Mouse (Mus musculus): Measurements from ENCODE around the gene Cd70.

The Cd70 gene

DNA sequence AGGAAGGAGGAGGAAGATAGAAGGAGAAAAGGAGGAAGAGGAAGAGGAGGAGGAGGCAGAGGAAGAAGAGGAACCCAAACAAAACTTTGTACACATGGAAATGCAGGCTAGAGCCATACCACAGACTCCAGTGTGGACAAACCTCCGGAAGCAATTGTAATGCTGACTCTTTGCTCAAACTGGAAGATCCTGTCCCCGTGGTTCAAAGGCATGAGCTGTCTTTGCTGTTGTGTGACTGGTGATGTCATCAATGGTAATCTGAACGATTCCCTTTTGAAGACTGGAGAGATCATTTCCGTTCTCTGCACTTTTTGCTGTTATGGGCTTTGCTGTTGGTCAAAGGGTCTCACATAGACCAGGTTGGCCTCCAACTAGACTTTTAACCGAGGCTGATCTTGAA, 51.3 kb downstream of the Cd70 start:
- DNase-seq (ENCODE audit: low read depth): no peak

GRCm38 (mm10) chr17:57096623-57096920, 53.0 kb downstream of the Cd70 start:
- peak; percentile 89 for DNase-seq (ENCODE audit: low read depth)

Measured in naive thymus-derived CD4-positive, alpha-beta T cell, adult 2 months (primary cell).